Comparison of ENCODE assay signal across 28 mouse cellular contexts in genomic region chr4:124402075-124402474, GRCm38 (mm10).
DNase-seq lines count a peak whose midpoint lies in the region; ATAC-seq and TF ChIP-seq lines count a peak whose summit lies in the region.
"Had no signal": no experiment of that assay in that cellular context is flagged by ENCODE, and none has a peak within 500 bp of the region (broad histone marks: within the 10 kb centered on the region; RNA-seq: fewer than 3 reads in every experiment).

No protein-coding gene starts in this region.

- ATAC-seq in forebrain, embryonic 14.5 days = peak; percentile 18; the same call in 1 of the 2 replicates
- ATAC-seq in forebrain, embryonic 13.5 days = no peak
- no peak for ATAC-seq in limb, embryonic 13.5 days (ENCODE audit: low FRiP score, low read depth)
- 0 out of 2 replicates have a peak, but pooled peaks have one; percentile 34 for ATAC-seq in hindbrain, embryonic 16.5 days
- ATAC-seq in cerebellum, adult (ENCODE audit: insufficient number of reproducible peaks, low FRiP score, low TSS enrichment) = no peak
- ATAC-seq: inflammation-experienced regulatory T-cells, adult 6 months; liver, embryonic 12.5 days; liver, postnatal 0 days; midbrain, embryonic 15.5 days; Patski had no signal

- peaks cover 17% of the 10 kb centered on the region for H3K4me1 ChIP-seq in forebrain, embryonic 14.5 days (ENCODE audit: control insufficient read depth, insufficient read depth, low read length)
- peaks cover 24% of the 10 kb centered on the region for H3K4me1 ChIP-seq in forebrain, embryonic 13.5 days
- H3K4me1 ChIP-seq in limb, embryonic 13.5 days = peaks cover 19% of the 10 kb centered on the region
- H3K4me1 ChIP-seq in limb, embryonic 10.5 days = peaks cover 14% of the 10 kb centered on the region
- H3K4me1 ChIP-seq in hindbrain, embryonic 16.5 days (ENCODE audit: control insufficient read depth, insufficient read depth, low read depth, low read length) = peaks cover 15% of the 10 kb centered on the region
- H3K4me1 ChIP-seq: liver, embryonic 12.5 days; stomach, embryonic 15.5 days had no signal

- H3K36me3 ChIP-seq in forebrain, embryonic 14.5 days (ENCODE audit: control insufficient read depth, insufficient read depth, low read length) = no peaks in the 10 kb centered on the region
- H3K36me3 ChIP-seq in forebrain, embryonic 13.5 days (ENCODE audit: poor library complexity, severe bottlenecking) = no peaks in the 10 kb centered on the region
- no peaks in the 10 kb centered on the region for H3K36me3 ChIP-seq in limb, embryonic 13.5 days
- H3K36me3 ChIP-seq in limb, embryonic 10.5 days = no peaks in the 10 kb centered on the region
- H3K36me3 ChIP-seq in hindbrain, embryonic 16.5 days (ENCODE audit: control insufficient read depth, insufficient read depth, low read length) = no peaks in the 10 kb centered on the region
- H3K36me3 ChIP-seq: liver, embryonic 12.5 days; midbrain, embryonic 15.5 days; stomach, embryonic 15.5 days had no signal

- WGBS in forebrain, embryonic 14.5 days = 12% methylated on average over 8 of the region's 8 CpGs
- WGBS in forebrain, embryonic 13.5 days = 24% methylated on average over 8 of the region's 8 CpGs
- WGBS in limb, embryonic 13.5 days = 33% methylated on average over 8 of the region's 8 CpGs
- WGBS in limb, embryonic 10.5 days = 63% methylated on average over 8 of the region's 8 CpGs
- 45% methylated on average over 8 of the region's 8 CpGs for WGBS in hindbrain, embryonic 16.5 days

- H3K4me2 ChIP-seq in forebrain, embryonic 14.5 days (ENCODE audit: low read length) = no peak overlapping the region
- H3K4me2 ChIP-seq in forebrain, embryonic 13.5 days = no peak overlapping the region
- H3K4me2 ChIP-seq in limb, embryonic 13.5 days (replicated peaks) = 0 out of 2 replicates have a peak overlapping the region, but pooled peaks have one; percentile 3
- H3K4me2 ChIP-seq in hindbrain, embryonic 16.5 days (ENCODE audit: low read length) = no peak overlapping the region
- H3K4me2 ChIP-seq: heart, embryonic 11.5 days; liver, embryonic 12.5 days; midbrain, embryonic 15.5 days; stomach, embryonic 15.5 days had no signal

- DNase-seq in forebrain, embryonic 14.5 days (ENCODE audit: low spot score) = peak; percentile 57
- DNase-seq in limb, embryonic 10.5 days (ENCODE audit: low spot score) = no peak
- peak; percentile 75 for DNase-seq in brain, embryonic 14.5 days (ENCODE audit: low read depth)
- no peak for DNase-seq in testis, postnatal 10 days (ENCODE audit: low spot score)
- DNase-seq: adrenal gland, postnatal 10 days; cerebellum, adult 11-12 months; cerebellum, adult 9-11 months; gastrocnemius, adult 2 months; gastrocnemius, postnatal 36 days; heart, adult 18-20 months; heart, postnatal 36 days; kidney, adult 11 months; kidney, postnatal 14 days; liver, postnatal 0 days; lung, postnatal 36 days; right cerebral cortex, postnatal 25 days; thymus, postnatal 25 days had no signal

- TF ChIP-seq CTCF in brain, embryonic 14.5 days (IDR thresholded peaks at IDR 0.05; ENCODE audit: borderline replicate concordance, extremely low read depth, insufficient read depth, insufficient read length) = no peak; the same call in 1 of the 2 replicates

- TF ChIP-seq POLR2A in brain, embryonic 14.5 days (IDR thresholded peaks at IDR 0.05; ENCODE audit: borderline replicate concordance, extremely low read depth, insufficient read depth, insufficient read length, poor library complexity, severe bottlenecking) = no peak

- H3K4me3 ChIP-seq in forebrain, embryonic 14.5 days (ENCODE audit: low read depth, low read length) = no peak overlapping the region
- H3K4me3 ChIP-seq in forebrain, embryonic 13.5 days = no peak overlapping the region
- no peak overlapping the region for H3K4me3 ChIP-seq in limb, embryonic 13.5 days
- no peak overlapping the region for H3K4me3 ChIP-seq in limb, embryonic 10.5 days
- no peak overlapping the region for H3K4me3 ChIP-seq in hindbrain, embryonic 16.5 days (ENCODE audit: low read length)
- H3K4me3 ChIP-seq: gastrocnemius, adult 2 months; liver, embryonic 12.5 days; midbrain, embryonic 15.5 days; myocyte; stomach, embryonic 15.5 days had no signal

- H3K27ac ChIP-seq in forebrain, embryonic 14.5 days (ENCODE audit: low read depth, low read length) = no peak overlapping the region
- no peak overlapping the region for H3K27ac ChIP-seq in forebrain, embryonic 13.5 days
- no peak overlapping the region for H3K27ac ChIP-seq in limb, embryonic 13.5 days
- no peak overlapping the region for H3K27ac ChIP-seq in limb, embryonic 10.5 days
- no peak overlapping the region for H3K27ac ChIP-seq in hindbrain, embryonic 16.5 days (ENCODE audit: low read depth, low read length)
- H3K27ac ChIP-seq: gastrocnemius, adult 2 months; liver, embryonic 12.5 days; midbrain, embryonic 15.5 days; stomach, embryonic 15.5 days had no signal

- peaks cover 20% of the 10 kb centered on the region for H3K27me3 ChIP-seq in forebrain, embryonic 14.5 days (replicated peaks; ENCODE audit: control insufficient read depth, insufficient read depth, low read length)
- H3K27me3 ChIP-seq in forebrain, embryonic 13.5 days = peaks cover 70% of the 10 kb centered on the region
- no peaks in the 10 kb centered on the region; the same call in 1 of the 2 replicates for H3K27me3 ChIP-seq in limb, embryonic 13.5 days
- H3K27me3 ChIP-seq in limb, embryonic 10.5 days (ENCODE audit: low read depth, poor library complexity, severe bottlenecking) = peaks cover 48% of the 10 kb centered on the region
- peaks cover 3% of the 10 kb centered on the region for H3K27me3 ChIP-seq in hindbrain, embryonic 16.5 days (replicated peaks; ENCODE audit: control insufficient read depth, insufficient read depth, low read length)
- H3K27me3 ChIP-seq: midbrain, embryonic 15.5 days had no signal

- no peak overlapping the region for H3K9ac ChIP-seq in forebrain, embryonic 14.5 days (ENCODE audit: low read length)
- no peak overlapping the region for H3K9ac ChIP-seq in forebrain, embryonic 13.5 days
- no peak overlapping the region for H3K9ac ChIP-seq in limb, embryonic 13.5 days
- no peak overlapping the region for H3K9ac ChIP-seq in hindbrain, embryonic 16.5 days (ENCODE audit: low read depth, low read length)
- H3K9ac ChIP-seq: liver, embryonic 12.5 days; liver, postnatal 0 days; midbrain, embryonic 15.5 days; stomach, embryonic 15.5 days had no signal

- H3K9me3 ChIP-seq in forebrain, embryonic 14.5 days (replicated peaks; ENCODE audit: control insufficient read depth, low read length) = no peaks in the 10 kb centered on the region
- H3K9me3 ChIP-seq in forebrain, embryonic 13.5 days (replicated peaks) = no peaks in the 10 kb centered on the region
- no peaks in the 10 kb centered on the region for H3K9me3 ChIP-seq in limb, embryonic 13.5 days
- no peaks in the 10 kb centered on the region for H3K9me3 ChIP-seq in limb, embryonic 10.5 days (replicated peaks)
- no peaks in the 10 kb centered on the region for H3K9me3 ChIP-seq in hindbrain, embryonic 16.5 days (ENCODE audit: control insufficient read depth, low read length)
- H3K9me3 ChIP-seq: liver, embryonic 12.5 days; midbrain, embryonic 15.5 days; stomach, embryonic 15.5 days had no signal

Comparison
In these comparisons a context has a peak if more than half of its experiments do, and no peak if none do; other contexts are left out.
1. ATAC-seq: peak in forebrain, embryonic 14.5 days (single experiment) and hindbrain, embryonic 16.5 days (single experiment); none in forebrain, embryonic 13.5 days (single experiment), limb, embryonic 13.5 days (single experiment) and cerebellum, adult (single experiment).
2. DNase-seq: peak in forebrain, embryonic 14.5 days (single experiment) and brain, embryonic 14.5 days (single experiment); none in limb, embryonic 10.5 days (single experiment) and testis, postnatal 10 days (single experiment).